ENCODE assay signal across 31 mouse cellular contexts in genomic region chr7:34991731-34992246, GRCm38 (mm10).
A peak's percentile ranks its signal among the peaks of the same experiment; 100 is the strongest.
DNase-seq lines count a peak whose midpoint lies in the region; ATAC-seq lines count a peak whose summit lies in the region.
"Had no signal": no experiment of that assay in that cellular context is flagged by ENCODE, and none has a peak within 500 bp of the region (broad histone marks: within the 10 kb centered on the region; RNA-seq: fewer than 3 reads in every experiment).

No protein-coding gene starts in this region.

- no peak overlapping the region for H3K27ac ChIP-seq in liver, embryonic 13.5 days
- no peak overlapping the region for H3K27ac ChIP-seq in forebrain, embryonic 10.5 days
- H3K27ac ChIP-seq: embryonic facial prominence, embryonic 12.5 days; forebrain, embryonic 15.5 days; gastrocnemius, adult 2 months; intestine, embryonic 15.5 days; layer of hippocampus, adult 2 months; limb, embryonic 12.5 days; midbrain, embryonic 12.5 days; neural tube, embryonic 12.5 days; stomach, postnatal 0 days had no signal

- peaks cover 23% of the 10 kb centered on the region for H3K4me1 ChIP-seq in liver, embryonic 13.5 days (replicated peaks)
- H3K4me1 ChIP-seq in forebrain, embryonic 10.5 days: peaks cover 16% of the 10 kb centered on the region; the same call in 1 of the 2 replicates
- H3K4me1 ChIP-seq: intestine, embryonic 15.5 days had no signal

- H3K4me3 ChIP-seq in liver, embryonic 13.5 days (replicated peaks): no peak overlapping the region
- H3K4me3 ChIP-seq in forebrain, embryonic 10.5 days: no peak overlapping the region
- H3K4me3 ChIP-seq: embryonic facial prominence, embryonic 12.5 days; forebrain, embryonic 15.5 days; gastrocnemius, adult 2 months; intestine, embryonic 15.5 days; layer of hippocampus, adult 2 months; limb, embryonic 12.5 days; liver, embryonic 12.5 days; midbrain, embryonic 12.5 days; myocyte; neural tube, embryonic 12.5 days had no signal

- H3K36me3 ChIP-seq in liver, embryonic 13.5 days: peaks cover 4% of the 10 kb centered on the region; the same call in 1 of the 2 replicates
- no peaks in the 10 kb centered on the region for H3K36me3 ChIP-seq in forebrain, embryonic 10.5 days (replicated peaks)
- H3K36me3 ChIP-seq: forebrain, embryonic 15.5 days; intestine, embryonic 15.5 days; limb, embryonic 12.5 days; midbrain, embryonic 12.5 days; neural tube, embryonic 12.5 days had no signal

- WGBS in liver, embryonic 13.5 days (ENCODE audit: insufficient replicate concordance): 69% methylated on average over 6 of the region's 6 CpGs
- 91% methylated on average over 6 of the region's 6 CpGs for WGBS in forebrain, embryonic 10.5 days

- H3K9me3 ChIP-seq in liver, embryonic 13.5 days (replicated peaks): no peaks in the 10 kb centered on the region
- no peaks in the 10 kb centered on the region for H3K9me3 ChIP-seq in forebrain, embryonic 10.5 days
- H3K9me3 ChIP-seq: embryonic facial prominence, embryonic 12.5 days; forebrain, embryonic 15.5 days; intestine, embryonic 15.5 days; liver, embryonic 12.5 days; midbrain, embryonic 12.5 days; neural tube, embryonic 12.5 days had no signal

- 0 out of 2 replicates have a peak, but pooled peaks have one; percentile 7 for ATAC-seq in liver, embryonic 13.5 days (ENCODE audit: low read depth)
- ATAC-seq in common myeloid progenitor, adult 5-6 weeks (replicated peaks; ENCODE audit: low read depth, poor library complexity, severe bottlenecking): peak; percentile 50
- peak; percentile 77 for ATAC-seq in megakaryocyte, adult 5-6 weeks (ENCODE audit: poor library complexity, severe bottlenecking)
- ATAC-seq: CD4-positive, CD25-positive, alpha-beta regulatory T cell, adult 4 months; forebrain, embryonic 15.5 days; hindbrain, embryonic 16.5 days; intestine, embryonic 15.5 days; liver, embryonic 12.5 days had no signal

- no peak overlapping the region for H3K9ac ChIP-seq in liver, embryonic 13.5 days
- H3K9ac ChIP-seq: embryonic facial prominence, embryonic 12.5 days; forebrain, embryonic 15.5 days; intestine, embryonic 15.5 days; limb, embryonic 12.5 days; liver, embryonic 12.5 days; lung, embryonic 14.5 days; midbrain, embryonic 12.5 days; neural tube, embryonic 12.5 days had no signal

- no peaks in the 10 kb centered on the region for H3K27me3 ChIP-seq in liver, embryonic 13.5 days
- H3K27me3 ChIP-seq in forebrain, embryonic 10.5 days (ENCODE audit: poor library complexity, severe bottlenecking): no peaks in the 10 kb centered on the region
- H3K27me3 ChIP-seq: embryonic facial prominence, embryonic 12.5 days; forebrain, embryonic 15.5 days; intestine, embryonic 15.5 days; limb, embryonic 12.5 days; liver, embryonic 12.5 days; midbrain, embryonic 12.5 days; neural tube, embryonic 12.5 days had no signal

- no peak for DNase-seq in liver, embryonic 13.5 days
- DNase-seq in liver (no peak), 416B (ENCODE audit: low read depth) (peak; percentile 50)
- DNase-seq in forebrain, embryonic 10.5 days (ENCODE audit: extremely low spot score, low spot score): no peak
- no peak for DNase-seq in right cerebral cortex, adult 2 months (ENCODE audit: low spot score in 2 of 2)
- DNase-seq: adrenal gland, adult 8-10 months; cerebellum, adult 2 months; cerebellum, postnatal 25 days; gastrocnemius, adult 2 months; gastrocnemius, postnatal 36 days; heart, postnatal 14 days; kidney, adult 2 months; kidney, postnatal 36 days; layer of hippocampus, postnatal 36 days; lung, embryonic 14.5 days; lung, postnatal 14 days; thymus, postnatal 4 days had no signal

- no peak overlapping the region for H3K4me2 ChIP-seq in liver, embryonic 13.5 days
- H3K4me2 ChIP-seq: embryonic facial prominence, embryonic 12.5 days; forebrain, embryonic 15.5 days; intestine, embryonic 15.5 days; limb, embryonic 12.5 days; liver, embryonic 12.5 days; lung, embryonic 14.5 days; midbrain, embryonic 12.5 days; neural tube, embryonic 12.5 days had no signal

Comparison
In these comparisons a context has a peak if more than half of its experiments do, and no peak if none do; other contexts are left out.
1. ATAC-seq: peak in every context shown above with its lines; median percentile 77 in megakaryocyte, adult 5-6 weeks; 50 in common myeloid progenitor, adult 5-6 weeks; 7 in liver, embryonic 13.5 days.